Mouse (Mus musculus) CD4-positive, CD25-positive, alpha-beta regulatory T cell, adult 2 months (primary cell): ENCODE measurements around the gene Sos2.
"Not testable (repeated sequence)": the region's sequence is repeated elsewhere in the genome, so short reads cannot be mapped to it uniquely, and the experiment has no call there.

Experiments used
- DNase-seq: peaks from one replicate; pipeline ENCODE4 v3.0.0-alpha.2; 2012; ENCODE audit warnings: low read depth, low spot score

Sos2 gene

DNA sequence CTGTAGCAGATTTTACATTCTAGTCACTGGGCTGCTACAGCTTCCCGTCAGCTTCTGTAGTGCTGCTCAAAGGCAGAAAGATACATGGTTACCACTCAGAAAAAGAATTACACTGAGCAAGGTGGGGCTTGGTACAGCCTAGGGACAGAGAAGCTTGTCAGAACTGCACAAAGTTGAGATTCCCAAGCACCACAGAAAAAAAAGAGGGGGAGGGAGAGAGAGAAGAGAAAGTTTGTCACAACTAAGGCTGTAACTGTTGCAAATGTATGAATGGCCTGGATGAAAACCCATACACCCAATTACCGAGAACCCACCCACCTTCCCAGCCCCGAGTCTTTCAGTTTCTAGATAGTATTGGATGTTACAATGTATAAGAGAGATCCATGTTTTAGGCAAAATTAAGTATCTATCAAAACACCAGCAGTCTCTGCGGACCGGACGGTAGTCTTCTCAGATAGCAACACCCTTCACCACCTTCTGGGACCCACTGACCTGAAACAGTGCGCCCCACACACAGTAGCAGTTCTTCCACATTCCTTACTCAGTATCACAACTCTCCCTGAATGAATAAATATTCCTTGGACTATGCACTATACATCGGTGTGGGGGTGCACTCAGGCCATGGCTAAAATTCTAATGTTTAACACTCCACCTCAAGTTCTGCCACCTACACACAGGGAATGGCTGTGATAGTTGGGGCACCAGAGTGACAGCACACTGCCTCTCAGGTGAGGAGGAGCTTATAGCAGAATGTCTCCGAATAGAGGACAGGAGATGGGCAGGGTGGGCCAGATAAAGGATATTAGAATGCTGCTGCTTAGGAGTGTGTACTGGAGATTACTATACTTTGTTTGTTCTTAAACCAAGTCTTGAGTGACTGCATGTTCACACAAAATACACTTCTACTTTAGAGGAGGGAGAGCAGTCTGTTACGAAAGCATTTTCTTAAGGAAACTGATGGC lies 6.8 kb downstream of the Sos2 start:
- DNase-seq = no peak

DNA sequence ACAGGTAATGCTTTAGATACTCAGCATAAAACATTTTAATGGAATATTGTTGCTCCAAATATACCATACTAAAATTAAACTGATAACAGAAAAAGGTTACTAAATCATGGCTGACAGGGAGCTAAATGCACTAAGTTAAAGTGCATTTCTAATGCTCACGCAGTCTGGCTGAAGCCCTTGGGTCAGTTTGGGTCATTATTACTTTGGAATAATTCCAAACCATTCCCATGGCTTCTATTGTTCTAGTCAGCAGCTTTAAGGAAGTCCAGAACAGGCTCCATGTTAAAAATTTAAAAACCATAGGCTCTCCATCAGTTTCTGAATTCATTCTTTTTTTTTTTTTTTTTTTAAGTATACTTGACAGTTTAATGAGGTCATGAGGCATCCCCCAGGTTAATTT lies 7.5 kb downstream of the Sos2 start:
- no peak for DNase-seq

DNA sequence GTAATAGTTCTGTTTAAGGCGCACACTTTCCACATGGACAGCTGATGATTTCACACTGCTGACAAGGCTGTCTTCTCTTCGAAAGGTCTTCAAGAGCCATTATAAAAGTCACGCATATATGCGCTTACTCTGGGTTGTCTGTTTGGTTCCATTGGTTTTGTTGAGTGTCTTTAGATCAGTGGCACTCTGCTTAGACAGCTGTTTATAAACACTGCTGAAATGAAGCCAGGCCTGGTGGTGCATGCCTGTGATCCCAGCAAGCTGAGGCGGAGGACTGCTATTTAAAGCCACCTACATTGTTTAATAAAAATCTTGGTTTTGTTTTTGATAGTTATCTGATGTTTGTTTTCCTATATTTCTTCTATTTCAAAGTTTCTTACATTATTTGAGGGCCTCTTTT lies 14.9 kb downstream of the Sos2 start:
- DNase-seq = no peak

DNA sequence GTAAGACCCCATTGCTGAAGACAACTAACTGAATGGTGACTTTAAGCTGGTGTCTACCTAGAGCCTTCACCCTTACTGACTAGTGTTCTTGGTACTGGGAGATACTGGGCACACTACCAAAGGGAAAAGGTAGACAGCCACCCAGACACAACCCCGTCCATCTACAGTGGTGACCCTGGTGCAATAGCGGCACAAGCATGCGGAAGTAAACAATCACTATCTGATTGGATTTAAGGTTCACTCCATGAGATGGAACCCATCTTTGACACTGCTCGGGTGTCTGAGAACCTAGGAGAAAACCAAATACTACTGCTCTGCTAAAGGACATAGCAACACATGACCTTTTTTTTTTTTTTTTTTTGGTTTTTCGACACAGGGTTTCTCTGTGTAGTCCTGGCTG lies 20.0 kb downstream of the Sos2 start:
- DNase-seq = no peak

DNA sequence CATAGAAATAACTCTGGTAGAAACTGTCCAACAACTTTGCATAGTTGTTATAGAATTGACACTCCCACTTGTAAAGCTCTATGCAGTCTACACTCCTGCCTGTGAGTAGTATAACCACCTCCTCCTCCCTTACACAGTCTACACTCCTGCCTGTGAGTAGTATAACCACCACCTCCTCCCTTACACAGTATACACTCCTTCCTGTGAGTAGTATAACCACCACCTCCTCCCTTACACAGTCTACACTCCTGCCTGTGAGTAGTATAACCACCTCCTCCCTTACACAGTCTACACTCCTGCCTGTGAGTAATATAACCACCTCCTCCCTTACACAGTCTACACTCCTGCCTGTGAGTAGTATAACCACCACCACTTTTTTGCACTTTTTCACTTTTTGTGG lies 27.7 kb downstream of the Sos2 start:
- peak; percentile 43 for DNase-seq

DNA sequence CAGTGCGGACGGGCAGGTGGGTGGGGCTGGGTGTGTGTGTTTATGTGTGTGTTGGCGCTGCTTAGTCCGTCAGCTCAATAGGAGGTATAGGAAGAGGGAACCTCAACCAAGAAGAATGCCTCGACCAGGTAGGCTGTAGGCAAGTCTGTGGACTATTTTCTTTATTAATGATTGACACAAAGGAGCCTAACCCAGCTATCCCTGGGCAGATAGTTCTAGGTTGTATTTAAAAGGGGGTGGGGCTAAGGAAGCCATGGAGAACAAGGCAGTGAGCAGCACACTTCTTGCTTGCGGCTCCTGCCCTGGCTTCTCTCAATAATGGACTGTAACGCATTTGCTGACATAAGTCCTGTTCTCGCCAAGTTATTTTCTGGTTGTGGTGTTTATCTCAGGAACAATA lies 32.1 kb downstream of the Sos2 start:
- DNase-seq = no peak

DNA sequence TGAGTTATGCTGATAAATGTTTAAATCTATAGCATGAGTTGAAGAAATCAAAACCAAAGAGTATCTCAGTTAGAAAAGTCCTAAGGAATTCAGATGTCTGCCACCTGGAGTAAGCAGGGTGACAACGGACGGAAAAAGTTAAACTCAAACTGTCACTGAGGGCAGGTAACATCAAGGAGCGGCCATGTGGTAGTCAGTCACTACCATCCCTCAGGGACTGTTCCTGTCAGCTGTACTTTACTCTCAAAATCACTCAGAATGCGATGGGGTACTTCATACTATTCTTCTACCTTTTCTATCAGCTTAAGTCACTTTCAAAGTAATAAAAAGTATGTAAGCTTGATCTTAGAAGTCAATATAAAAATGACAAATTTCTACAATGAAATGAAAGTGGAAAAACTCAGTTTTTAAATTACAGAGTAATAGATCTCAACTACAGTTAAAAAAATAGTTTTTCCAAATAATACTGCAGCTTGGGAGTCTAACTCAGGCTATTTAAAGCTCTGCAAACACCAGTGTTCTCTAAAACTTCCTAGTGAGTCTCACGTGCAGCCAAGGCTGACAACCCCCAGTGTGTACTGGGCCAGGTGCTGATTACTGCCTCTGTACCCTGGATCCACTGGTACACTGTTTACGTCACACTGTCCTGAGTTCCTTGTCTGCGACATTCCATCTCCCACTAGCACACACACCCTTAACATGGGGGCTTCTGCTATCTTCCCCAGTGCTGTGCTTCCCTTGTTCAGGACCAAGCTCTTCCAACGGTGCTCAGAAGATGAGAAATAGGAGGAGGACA lies 35.6 kb downstream of the Sos2 start:
- no peak for DNase-seq

DNA sequence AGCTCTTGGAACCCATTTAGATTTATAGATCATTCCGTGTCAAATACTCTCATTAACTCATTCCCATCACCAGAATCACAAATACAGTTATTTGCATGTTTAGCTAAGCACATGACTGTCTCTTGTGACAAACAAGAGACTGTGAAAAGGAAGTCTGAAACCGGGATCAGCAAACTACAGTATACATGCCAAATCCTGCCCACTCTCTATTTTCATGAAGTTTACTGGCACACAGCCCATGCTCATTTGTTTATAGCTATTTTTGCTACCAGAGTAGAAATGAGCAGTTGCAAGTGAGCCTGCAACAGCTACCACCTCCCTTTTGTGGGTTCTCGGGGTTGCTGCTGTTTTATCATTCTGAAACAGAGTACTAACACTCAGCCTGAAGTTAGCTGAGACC lies 36.8 kb downstream of the Sos2 start:
- no peak for DNase-seq

DNA sequence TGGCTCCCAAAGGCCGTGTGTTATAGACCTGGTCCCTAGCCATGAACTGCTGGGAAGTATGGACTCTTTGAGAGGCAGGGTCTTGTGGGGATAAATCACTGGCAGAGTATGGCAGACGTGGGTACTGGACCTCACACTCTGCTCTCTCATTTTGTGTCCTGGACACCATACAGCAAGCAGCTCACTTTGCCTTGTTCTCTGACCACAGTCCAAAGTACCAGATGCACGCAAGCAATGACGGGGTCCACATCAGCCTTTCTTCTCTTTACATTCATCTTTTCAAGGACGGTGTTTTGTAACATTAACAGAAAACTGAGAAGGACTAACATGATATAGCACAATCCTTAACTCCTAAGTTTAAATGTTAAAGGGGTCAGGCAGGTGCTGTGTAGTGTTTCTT lies 38.8 kb downstream of the Sos2 start:
- no peak for DNase-seq

DNA sequence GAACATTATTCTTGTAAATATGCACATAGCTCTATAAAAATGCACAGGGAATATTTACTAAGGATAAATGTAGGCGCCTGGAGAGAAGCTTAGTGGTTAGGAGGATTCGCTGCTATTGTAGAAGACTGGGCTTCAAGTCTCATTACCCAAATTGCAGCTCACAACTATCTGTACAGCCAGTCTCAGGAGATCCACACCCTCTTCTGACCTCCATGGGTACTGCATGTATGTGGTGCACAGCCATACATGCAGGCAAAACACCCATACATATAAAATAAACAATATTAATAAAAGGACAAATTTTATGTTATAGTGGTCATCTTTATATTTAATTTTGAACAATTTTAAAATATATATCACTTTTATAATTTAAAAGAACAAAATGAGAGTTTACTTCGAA lies 46.9 kb downstream of the Sos2 start:
- peak; percentile 74 for DNase-seq

DNA sequence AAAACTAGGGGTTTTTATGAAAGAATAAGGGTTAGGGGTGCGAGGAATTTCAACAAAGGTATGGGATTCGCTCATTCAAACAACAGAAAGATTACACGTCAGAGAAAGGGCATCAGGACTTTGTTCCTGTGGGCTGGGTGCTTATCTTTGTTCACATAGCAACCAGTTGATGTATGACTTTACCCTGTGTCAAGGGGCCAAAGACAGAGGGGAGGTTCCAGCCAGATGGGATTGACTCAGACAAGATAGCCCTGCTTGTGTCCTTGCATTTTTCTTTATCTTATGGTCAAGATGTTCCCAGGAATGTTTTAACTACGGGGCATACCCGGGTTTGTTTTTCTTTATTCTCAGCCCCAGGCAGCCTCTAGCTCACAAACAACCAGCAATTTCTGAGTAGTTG lies 63.1 kb downstream of the Sos2 start:
- not testable (repeated sequence) for DNase-seq

DNA sequence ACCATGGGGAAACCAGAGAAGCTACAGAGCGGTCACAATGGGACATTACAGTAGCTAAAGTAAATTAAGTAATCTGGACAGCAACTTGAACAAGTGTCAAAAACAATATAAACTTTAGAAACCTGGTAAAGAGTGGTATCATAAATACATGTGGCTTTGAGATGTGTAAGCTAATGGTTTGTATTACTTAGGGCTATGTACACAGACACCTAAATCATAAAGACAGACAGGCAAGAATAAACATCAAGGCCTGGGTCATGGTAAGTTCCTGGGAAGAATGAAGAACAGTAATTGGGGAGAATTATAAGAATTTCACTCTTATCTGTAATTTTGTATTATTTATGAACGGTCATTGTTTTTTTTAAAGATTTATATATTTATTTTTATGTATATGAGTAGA lies 77.3 kb downstream of the Sos2 start:
- DNase-seq = no peak

DNA sequence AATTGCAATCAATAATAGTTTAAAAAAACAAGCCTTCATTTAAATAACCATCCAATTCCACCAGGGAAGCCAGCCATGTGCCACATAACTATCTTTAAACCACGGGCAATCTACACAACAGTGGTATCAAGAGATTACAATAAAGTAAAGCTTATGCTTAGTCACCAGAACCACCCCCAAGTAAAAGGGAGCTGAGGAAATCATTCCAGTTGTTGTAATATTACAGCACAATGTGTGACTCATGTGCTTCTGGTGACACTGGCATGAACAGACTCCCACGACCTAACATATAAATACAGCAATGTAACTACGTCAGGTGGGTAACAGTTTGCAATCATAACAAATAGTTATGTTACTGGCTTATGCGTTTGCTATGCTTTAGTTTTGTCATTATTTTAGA lies 84.2 kb downstream of the Sos2 start:
- no peak for DNase-seq

DNA sequence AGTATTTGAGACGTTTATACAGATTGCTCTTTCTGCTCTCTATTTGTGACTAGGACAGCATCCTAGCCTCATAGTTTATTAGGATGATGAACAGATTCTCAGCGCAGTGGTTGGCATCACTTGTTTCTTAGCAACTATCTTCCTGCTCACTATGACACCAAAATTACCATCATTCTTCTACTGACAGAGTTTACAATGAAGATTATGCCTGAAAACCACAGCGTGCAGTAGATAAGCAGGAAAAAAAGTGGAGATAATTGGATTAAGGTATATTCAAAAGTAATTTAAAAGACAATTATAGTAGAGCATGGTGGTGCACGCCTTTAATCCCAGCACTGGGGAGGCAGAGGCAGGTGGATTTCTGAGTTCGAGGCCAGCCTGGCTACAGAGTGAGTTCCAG lies 88.5 kb downstream of the Sos2 start:
- DNase-seq = no peak

DNA sequence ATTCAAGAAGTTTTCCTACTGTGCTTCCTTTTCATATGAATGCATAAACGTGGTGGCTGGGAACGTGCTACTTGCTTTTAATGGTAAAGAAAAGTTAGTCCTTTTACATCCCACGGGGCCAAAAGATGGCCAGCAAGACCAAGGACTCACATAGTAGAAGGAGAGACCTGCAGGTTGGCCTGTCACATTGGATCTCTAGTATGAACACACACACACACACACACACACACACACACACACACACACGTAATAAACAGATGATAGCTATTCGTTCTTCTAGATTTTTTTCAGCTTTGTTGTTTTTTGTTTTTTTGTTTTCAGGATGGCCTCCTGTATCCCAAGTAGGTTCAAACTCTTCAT lies 98.4 kb downstream of the Sos2 start:
- no peak for DNase-seq

DNA sequence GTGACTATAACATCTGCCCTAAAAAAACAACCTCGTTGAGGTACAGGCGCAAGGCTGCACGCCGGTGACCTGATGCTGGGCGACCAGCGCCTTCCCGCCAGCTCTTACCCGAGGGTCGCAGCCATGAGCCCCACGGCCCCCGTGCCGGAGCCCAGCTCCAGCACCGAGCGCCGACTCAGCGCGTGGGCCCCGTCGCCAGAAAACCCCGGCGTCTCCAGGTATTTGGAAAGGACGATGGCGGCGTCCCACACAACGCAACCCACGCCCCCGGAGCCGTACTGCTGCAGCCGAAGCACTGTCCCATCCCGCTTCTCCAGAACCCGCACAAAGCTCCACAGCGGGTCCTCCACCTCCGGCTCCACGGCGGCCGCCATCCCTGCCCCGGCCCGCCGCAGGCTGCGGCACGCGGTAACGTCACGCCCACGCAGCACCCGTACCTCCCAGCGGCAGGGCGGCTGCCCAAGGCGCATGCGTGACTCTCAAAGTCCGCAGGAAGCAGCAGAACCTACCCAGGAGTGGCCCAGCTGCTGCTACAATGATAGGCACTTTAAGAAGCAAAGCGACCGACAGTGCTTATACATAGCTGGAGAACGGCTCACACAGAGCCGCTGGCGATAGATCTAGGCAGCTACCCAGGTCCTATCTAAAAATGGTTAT lies 98.9 kb downstream of the Sos2 start, which contains the start of gene Vcpkmt:
Gene Vcpkmt (minus strand): TSS at position 416 of the 657 bp plus-strand sequence.
- peak; percentile 98 for DNase-seq

DNA sequence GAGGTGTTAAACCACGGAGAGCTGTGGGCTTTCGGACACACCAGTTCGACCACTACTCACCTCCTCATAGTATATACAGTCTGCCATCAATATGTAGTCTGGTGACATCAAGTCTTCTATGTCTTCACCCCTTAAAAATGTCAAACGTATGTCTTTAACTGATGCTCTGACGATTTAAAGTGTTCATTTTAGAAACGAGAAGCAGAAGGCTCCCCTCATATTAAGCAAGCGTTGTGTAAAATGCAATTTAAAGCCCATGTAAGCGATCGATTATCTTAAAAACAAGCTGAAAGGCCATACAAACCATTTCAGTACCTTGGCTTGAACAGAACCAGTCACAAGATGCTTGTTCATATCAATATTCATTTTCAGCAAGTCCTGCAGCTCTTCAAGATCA lies 99.4 kb downstream of the Sos2 start:
- DNase-seq = no peak

DNA sequence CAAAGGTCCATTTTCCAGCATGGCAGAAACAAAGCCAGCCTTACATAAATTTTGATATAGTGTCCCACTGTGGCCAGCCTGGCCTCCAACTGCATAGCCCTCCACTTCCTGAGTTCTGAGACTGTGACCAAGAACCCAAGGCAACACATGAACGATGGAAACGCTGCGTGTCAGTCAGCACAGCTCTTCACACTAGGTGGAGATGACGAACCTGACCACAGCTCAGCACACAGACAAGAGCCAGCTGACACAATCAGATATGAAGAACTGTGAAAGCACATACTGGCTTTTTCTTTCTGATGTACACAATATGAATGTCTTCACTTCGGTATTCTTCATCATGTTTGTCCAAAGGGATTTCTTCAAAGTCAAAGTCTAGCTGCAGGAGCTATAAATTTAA lies 102.0 kb downstream of the Sos2 start:
- peak; percentile 24 for DNase-seq

DNA sequence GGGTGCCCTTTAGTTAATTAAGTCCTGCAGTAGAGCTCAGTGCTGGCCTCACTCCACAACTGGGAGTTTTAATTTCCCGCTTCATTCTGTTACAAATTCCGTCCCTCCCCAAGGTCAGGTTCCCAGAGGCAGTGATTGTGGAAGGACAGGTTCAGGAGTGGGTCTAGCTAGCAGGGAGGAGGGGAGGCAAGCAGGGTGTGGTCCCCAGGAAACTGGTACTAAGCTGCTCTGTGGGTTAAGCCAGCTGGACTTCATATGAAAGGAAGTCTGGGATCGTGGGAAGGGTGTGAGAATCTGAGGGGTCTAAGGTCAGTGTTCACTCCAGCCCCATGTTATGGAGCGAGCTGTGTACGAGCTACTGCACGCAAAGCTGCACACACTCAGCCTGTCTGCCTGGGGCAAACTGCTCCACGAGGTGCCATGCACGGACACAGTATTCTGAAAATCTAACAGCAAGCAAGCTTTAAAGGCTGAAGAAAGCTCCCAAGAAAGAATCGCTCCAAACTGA lies 105.5 kb downstream of the Sos2 start:
- DNase-seq = no peak

DNA sequence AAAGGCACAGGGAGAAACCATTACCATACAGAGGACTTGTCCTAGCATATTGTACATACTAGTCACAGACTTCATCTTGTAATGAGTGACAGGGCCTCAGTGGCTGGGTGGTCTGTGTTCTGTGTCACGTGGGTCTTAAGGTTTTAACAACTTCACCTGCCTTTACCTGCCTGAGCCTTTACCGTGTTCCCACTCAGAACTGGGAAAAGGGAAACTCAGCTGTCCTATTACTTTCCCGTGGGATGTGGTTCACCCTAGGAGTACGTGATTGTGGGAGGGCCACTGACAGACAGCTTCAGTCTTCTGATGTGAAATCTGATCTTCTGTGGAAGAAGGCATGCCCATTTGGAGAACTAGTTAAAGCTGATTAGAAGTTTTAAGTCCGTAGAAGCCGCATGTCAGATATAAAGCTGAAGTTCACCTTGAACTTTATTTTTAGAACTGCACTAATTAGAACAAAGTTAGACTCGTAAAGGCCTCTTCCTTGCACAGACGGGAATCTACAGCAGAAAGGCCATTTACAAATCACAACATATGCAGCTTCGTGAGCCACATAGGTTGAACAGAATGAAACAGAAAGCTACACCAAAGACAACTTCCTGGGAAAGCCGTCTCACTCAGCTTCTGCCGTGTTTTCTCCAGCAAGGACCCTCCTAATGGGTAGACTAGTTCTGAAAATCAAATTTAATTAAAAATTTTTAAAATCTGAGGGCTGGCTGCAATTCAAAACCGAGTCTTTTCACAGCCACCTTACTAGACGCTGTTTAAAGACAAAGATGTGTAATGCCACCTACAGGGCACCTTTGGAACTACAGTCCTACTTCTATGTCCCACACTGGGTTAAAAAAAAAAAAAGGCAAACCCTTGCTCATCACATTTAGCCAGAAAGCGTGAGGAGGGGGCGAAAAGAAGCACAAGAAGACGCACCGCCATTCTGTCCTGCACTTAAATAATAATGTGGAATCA lies 107.5 kb downstream of the Sos2 start:
- peak; percentile 92 for DNase-seq

DNA sequence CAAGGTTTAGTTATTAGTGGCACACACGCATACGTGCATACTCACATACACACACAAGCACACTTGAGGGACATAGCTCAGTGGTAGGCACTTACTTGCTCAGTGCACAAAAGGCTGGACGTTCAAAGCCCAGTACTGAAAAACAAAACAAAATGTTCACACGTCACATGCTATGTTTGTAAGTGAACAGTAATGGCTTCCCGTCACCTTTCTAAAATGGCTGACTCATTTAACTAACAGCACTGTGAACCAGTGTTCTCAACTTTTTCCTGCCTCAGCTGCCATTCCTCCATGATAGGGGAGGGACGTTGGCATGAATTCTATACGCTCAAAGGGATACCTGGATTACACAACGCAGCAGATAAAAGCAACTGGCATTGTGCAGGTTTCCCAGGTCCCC lies 108.4 kb downstream of the Sos2 start:
- DNase-seq = no peak
